Mouse (Mus musculus): ENCODE measurements at regions not wholly inside any gene's neighbourhood (a gene's known extent, or its start where the extent isn't known, plus 50 kb on each side); places are given as distances from the start of the nearest gene placed in this dataset.

DNA sequence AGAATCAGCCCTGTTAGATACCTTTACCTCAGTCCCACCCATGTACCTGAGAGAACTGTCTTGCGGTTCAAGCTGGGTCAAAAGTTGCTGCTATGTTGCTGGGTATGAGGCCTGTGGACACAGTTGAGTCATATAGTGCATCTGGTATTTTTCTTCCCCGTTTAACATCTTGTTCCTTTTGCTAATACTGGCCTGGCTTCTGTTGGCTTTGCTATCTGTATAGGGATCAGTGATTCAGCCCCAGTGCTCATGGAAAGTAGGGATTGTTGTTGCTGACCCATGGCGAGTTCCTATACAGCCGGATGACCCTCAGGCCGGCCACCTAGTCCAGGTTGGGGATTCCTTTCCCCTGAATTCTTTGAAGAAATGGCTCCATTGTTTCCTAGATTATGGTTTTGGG lies 158.3 kb upstream of the Rbms1 start:
- no peak for TF ChIP-seq CTCF (IDR thresholded peaks at IDR 0.05; ENCODE audit: low read depth, low read length)
- TF ChIP-seq POLR2A (IDR thresholded peaks at IDR 0.05; ENCODE audit: extremely low read depth, insufficient read depth, low read length): no peak
